Mouse (Mus musculus) limb, embryonic 11.5 days (tissue): Measurements from ENCODE around the gene Calr4. TPM values are rescaled to one million over a fixed set of nuclear protein-coding genes. Genes with fewer than 3 reads are reported as not detected.

Experiments used
- polyA plus RNA-seq: library from polyadenylated mRNA; unstranded; fragments of >200 nt; fragmentation: Nextera tagmentation; extraction: Ambion mirVana; gene quantifications from 2 replicates; pipeline ENCODE4 v1.2.1, GENCODE M21; 2014

Calr4 gene
- polyA plus RNA-seq, 1 experiment from 2014 or later, result not detected

Other genes with a start within 250 kb of the Calr4 start
- 54.6 and 67.7 TPM in 2 replicates for gene Nrd1, start 233.8 kb upstream of the Calr4 start, polyA plus RNA-seq
- 71.9 and 75.5 TPM in 2 replicates for gene Osbpl9, start 32.2 kb upstream of the Calr4 start, polyA plus RNA-seq
- 38.7 and 40.7 TPM in 2 replicates for gene Eps15, start 45.8 kb downstream of the Calr4 start, polyA plus RNA-seq
- gene Ttc39a, start 172.1 kb downstream of the Calr4 start, polyA plus RNA-seq, result 6.1 and 6.3 TPM in 2 replicates